Mouse (Mus musculus) brain, embryonic 14.5 days (tissue): ENCODE measurements at regions not wholly inside any gene's neighbourhood (a gene's known extent, or its start where the extent isn't known, plus 50 kb on each side); places are given as distances from the start of the nearest gene placed in this dataset.

Source experiments
- CTCF ChIP-seq: fragments of 200-500 bp; IDR thresholded peaks from 2 replicates; pipeline ENCODE4 v1.5.1; 2012; ENCODE audit warnings: inconsistent platforms, mild to moderate bottlenecking, moderate library complexity, borderline replicate concordance; ENCODE audit not compliant: insufficient read depth, insufficient read length; ENCODE audit errors: extremely low read depth
- POLR2A ChIP-seq: fragments of 200-500 bp; IDR thresholded peaks from 2 replicates; pipeline ENCODE4 v1.6.1; 2012; ENCODE audit warnings: mild to moderate bottlenecking, inconsistent platforms, borderline replicate concordance; ENCODE audit not compliant: poor library complexity, insufficient read depth, insufficient read length, severe bottlenecking; ENCODE audit errors: extremely low read depth

- TF ChIP-seq CTCF, result no peak
- TF ChIP-seq POLR2A, result no peak
Observed at GRCm38 (mm10) chr5:118345226-118345625, 100.2 kb downstream of the 2410131K14Rik start.
